Mouse (Mus musculus) kidney, adult 8-10 months (tissue): Measurements from ENCODE around the gene Zfp846.

Experiments used
- DNase-seq, 2 experiments: peaks; one replicate each; pipeline ENCODE4 v3.0.0; 2022

Zfp846 gene

GRCm38 (mm10) chr9:20638552-20638951 is 57.5 kb downstream of the Zfp846 start:
- no peak for DNase-seq

- DNase-seq, result no peak
Measured at GRCm38 (mm10) chr9:20639486-20639885, 58.4 kb downstream of the Zfp846 start.

- no peak for DNase-seq
Measured at GRCm38 (mm10) chr9:20641501-20641900, 60.4 kb downstream of the Zfp846 start.

GRCm38 (mm10) chr9:20642101-20642895 is 61.2 kb downstream of the Zfp846 start, which contains the start of gene Ubl5:
Ubl5 (plus strand) TSS chr9:20642878.
- peak; percentile 77 to 78 for DNase-seq

GRCm38 (mm10) chr9:20642896-20643466 is 61.9 kb downstream of the Zfp846 start:
- DNase-seq, result peak; percentile 83 to 89

- no peak for DNase-seq
Measured at GRCm38 (mm10) chr9:20643781-20644180, 62.7 kb downstream of the Zfp846 start.

- peak; percentile 61 to 79 for DNase-seq
Measured at GRCm38 (mm10) chr9:20644360-20645081, 63.4 kb downstream of the Zfp846 start, which contains the start of gene Fbxl12. Fbxl12 (minus strand) TSS chr9:20644767.

- peak in 1 of 2 experiments; percentile 8 for DNase-seq
Measured at GRCm38 (mm10) chr9:20645121-20645520, 64.0 kb downstream of the Zfp846 start.

GRCm38 (mm10) chr9:20651602-20652259 is 70.6 kb downstream of the Zfp846 start, which contains the start of gene Pin1:
Pin1 (plus strand) TSS chr9:20652095.
- DNase-seq, result peak; percentile 100

- DNase-seq, result no peak
Measured at GRCm38 (mm10) chr9:20652260-20652658, 71.2 kb downstream of the Zfp846 start.

- no peak for DNase-seq
Measured at GRCm38 (mm10) chr9:20653859-20654258, 72.8 kb downstream of the Zfp846 start.
